Mouse (Mus musculus): Measurements from ENCODE around the gene Mrpl58. TPM values are rescaled to one million over a fixed set of nuclear protein-coding genes. Genes with fewer than 3 reads are reported as not detected.

Mrpl58 gene
- total RNA-seq, 2 experiments from 2014 or later, result 89.1 to 100 TPM

DNA sequence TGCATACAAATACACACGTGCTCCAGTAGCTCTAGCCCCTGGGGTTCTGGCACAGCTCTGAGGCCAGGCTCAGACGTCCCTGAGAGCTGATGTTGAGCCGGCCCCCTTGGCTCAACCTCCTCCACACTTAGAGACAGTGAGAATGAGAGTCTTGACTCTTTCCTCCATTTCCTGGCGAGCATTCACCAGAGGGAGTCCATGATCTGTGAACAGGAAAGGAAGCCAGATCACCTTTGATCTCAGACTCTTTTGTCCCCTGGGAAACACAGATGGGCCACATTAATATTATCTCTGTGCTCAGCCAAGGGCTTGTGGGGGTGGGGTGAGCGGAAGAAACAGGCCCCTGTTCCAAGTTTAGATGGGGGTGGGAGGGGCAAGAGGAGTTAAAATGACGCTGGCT, 53.9 kb downstream of the Mrpl58 start:
- no peak for DNase-seq

DNA sequence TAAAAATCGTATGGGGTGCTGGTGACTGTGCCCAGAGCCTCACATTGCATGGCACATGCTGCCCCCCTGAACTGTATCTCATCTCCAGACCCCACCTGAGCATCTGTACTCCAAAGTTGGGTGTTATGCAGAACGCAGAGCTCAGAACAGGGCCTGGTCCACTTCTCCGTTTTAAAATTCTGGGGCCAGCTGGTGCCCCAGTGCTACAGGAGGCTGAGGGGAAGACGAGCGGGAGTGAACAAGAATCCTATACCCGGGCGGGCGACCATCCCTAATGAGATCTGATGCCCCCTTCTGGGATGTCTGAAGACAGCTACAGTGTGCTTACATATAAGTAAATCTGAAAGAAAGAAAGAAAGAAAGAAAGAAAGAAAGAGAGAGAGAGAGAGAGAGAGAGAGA, 57.4 kb downstream of the Mrpl58 start:
- no peak for DNase-seq

DNA sequence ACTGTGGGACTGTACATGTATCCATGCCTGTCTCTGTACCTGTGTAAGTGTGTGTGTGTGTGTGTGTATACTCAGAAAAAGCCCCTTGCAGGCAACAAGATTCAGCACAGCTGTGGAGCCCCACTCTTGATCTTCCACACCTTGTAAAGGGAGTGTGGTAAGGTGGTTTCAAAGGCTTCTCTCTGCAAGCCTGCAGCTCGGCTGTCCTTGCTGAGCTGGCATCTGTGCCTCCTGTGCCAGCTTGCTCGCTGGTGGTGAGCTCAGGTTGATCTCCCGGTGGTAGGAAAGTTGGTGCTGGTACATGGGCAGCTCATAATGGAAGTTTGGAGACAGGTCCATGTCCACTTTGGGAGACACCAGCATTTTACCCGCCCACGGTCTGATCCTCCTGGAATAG, 58.3 kb downstream of the Mrpl58 start:
- DNase-seq, result no peak

Small RNA genes within 50 kb of the gene (microRNA-seq; reads per million reads assigned to microRNA genes)
- gene Mir3968, result 0.25 to 0.64 reads per million in 2 experiments

Other genes with a start within 250 kb of the Mrpl58 start
- 1 to 10 TPM; 6.5 to 8.3 TPM for gene Slc9a3r1, start 240.4 kb upstream of the Mrpl58 start, total RNA-seq (2021)
- gene Tmem104, start 216.3 kb upstream of the Mrpl58 start, total RNA-seq (2021), result 1 to 10 TPM; 3.9 to 6.4 TPM
- 10 to 100 TPM; 13.7 to 14.8 TPM for gene Nat9, start 215.9 kb upstream of the Mrpl58 start, total RNA-seq (2021)
- under 1 TPM; 0.05 to 0.16 TPM for gene Grin2c, start 136.5 kb upstream of the Mrpl58 start, total RNA-seq (2021)
- 1 to 10 TPM; 5.0 to 5.7 TPM for gene Fdxr, start 126.7 kb upstream of the Mrpl58 start, total RNA-seq (2021)
- 1 to 10 TPM in 1 of 2 experiments, under 1 TPM in 1; 0.86 to 1.1 TPM for gene Fads6, start 106.1 kb upstream of the Mrpl58 start, total RNA-seq (2021)
- not detected for gene Otop2, start 96.6 kb upstream of the Mrpl58 start, total RNA-seq (2021)
- under 1 TPM; 0.09 to 0.16 TPM for gene Ush1g, start 81.7 kb upstream of the Mrpl58 start, total RNA-seq (2021)
- gene Otop3, start 69.0 kb upstream of the Mrpl58 start, total RNA-seq (2021), result not detected
- gene Hid1, start 36.0 kb upstream of the Mrpl58 start, total RNA-seq (2021), result 1 to 10 TPM; 5.7 to 6.1 TPM
- 10 to 100 TPM in 1 of 2 experiments, 1 to 10 TPM in 1; 9.8 to 17.0 TPM for gene Cdr2l, start 21.8 kb upstream of the Mrpl58 start, total RNA-seq (2021)
- gene Atp5h, start 16.2 kb downstream of the Mrpl58 start, total RNA-seq (2021), result 1,000 to 10,000 TPM; 1,026 to 1,088 TPM
- 10 to 100 TPM; 16.2 to 19.4 TPM for gene Kctd2, start 16.4 kb downstream of the Mrpl58 start, total RNA-seq (2021)
- not detected for gene Trim80, start 36.8 kb downstream of the Mrpl58 start, total RNA-seq (2021)
- gene Slc16a5, start 58.7 kb downstream of the Mrpl58 start, total RNA-seq (2021), result not detected
- 1 to 10 TPM; 1.2 to 2.4 TPM for gene Armc7, start 71.9 kb downstream of the Mrpl58 start, total RNA-seq (2021)
- 10 to 100 TPM; 17.3 to 19.0 TPM for gene Nt5c, start 88.1 kb downstream of the Mrpl58 start, total RNA-seq (2021)
- gene Jpt1, start 110.6 kb downstream of the Mrpl58 start, total RNA-seq (2021), result 100 to 1,000 TPM; 132 to 134 TPM
- 100 to 1,000 TPM; 182 to 195 TPM for gene Sumo2, start 132.5 kb downstream of the Mrpl58 start, total RNA-seq (2021)
- gene Nup85, start 160.7 kb downstream of the Mrpl58 start, total RNA-seq (2021), result 10 to 100 TPM; 23.5 to 33.2 TPM
- 10 to 100 TPM; 61.1 to 71.6 TPM for gene Mrps7, start 200.2 kb downstream of the Mrpl58 start, total RNA-seq (2021)
- gene Gga3, start 200.3 kb downstream of the Mrpl58 start, total RNA-seq (2021), result 10 to 100 TPM in 1 of 2 experiments, 1 to 10 TPM in 1; 9.3 to 21.6 TPM
- gene Mif4gd, start 209.2 kb downstream of the Mrpl58 start, total RNA-seq (2021), result 10 to 100 TPM; 38.3 to 38.7 TPM
- gene Slc25a19, start 224.5 kb downstream of the Mrpl58 start, total RNA-seq (2021), result 10 to 100 TPM; 39.7 to 40.0 TPM